Mouse (Mus musculus) fibroblast of lung, adult 2 months (primary cell): ENCODE results near the gene Vwa3b.
A peak's percentile ranks its signal among the peaks of the same experiment; 100 is the strongest.

Source experiments
- DNase-seq: peaks from one replicate; pipeline ENCODE4 v3.0.0-alpha.2; 2011; ENCODE audit warnings: low read depth

Gene Vwa3b

GRCm38 (mm10) chr1:37124696-37125349 lies 98.4 kb downstream of the Vwa3b start:
- DNase-seq = no peak

DNA sequence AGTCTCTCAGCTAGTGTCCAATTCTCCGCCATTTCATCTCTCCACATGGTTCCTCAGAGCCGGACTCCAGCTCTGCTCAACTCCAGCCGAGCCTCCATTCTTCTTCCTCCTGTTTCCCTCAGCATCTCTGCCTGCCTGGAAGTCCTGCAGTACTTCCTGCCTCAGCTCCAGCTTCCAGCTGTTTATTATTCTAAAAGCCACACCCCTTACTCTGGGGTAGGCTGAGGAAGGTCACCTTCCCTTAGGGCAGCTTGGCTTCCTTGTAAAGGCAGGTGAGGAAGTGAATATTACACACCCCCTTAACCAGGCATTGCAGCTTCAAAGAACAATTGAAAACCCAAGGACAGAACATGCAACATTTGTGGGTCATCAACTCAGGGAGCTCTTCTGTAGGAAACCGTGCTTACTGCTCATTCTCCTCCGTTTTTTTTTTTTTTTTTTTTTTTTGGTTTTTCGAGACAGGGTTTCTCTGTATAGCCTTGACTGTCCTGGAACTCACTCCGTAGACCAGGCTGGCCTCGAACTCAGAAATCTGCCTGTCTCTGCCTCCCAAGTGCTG lies 103.7 kb downstream of the Vwa3b start:
- no peak for DNase-seq

DNA sequence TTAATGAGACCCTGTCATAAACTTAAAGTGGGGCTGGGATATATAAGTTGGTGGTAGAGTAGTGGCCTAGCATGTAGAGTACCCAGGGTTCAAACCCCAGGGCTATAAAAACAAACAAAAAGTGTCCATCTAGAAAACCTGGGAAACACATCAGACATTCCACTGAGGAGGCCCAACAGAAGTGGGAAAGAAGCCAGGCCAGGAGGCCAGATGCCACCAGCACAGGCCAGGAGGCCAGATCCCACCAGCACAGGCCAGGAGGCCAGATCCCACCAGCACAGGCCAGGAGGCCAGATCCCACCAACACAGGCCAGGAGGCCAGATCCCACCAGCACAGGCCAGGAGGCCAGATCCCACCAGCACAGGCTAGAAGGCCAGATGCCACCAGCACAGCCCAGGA lies 104.8 kb downstream of the Vwa3b start:
- DNase-seq = no peak

- DNase-seq = no peak
These were observed 106.0 kb downstream of the Vwa3b start for GRCm38 (mm10) chr1:37132433-37132832.

DNA sequence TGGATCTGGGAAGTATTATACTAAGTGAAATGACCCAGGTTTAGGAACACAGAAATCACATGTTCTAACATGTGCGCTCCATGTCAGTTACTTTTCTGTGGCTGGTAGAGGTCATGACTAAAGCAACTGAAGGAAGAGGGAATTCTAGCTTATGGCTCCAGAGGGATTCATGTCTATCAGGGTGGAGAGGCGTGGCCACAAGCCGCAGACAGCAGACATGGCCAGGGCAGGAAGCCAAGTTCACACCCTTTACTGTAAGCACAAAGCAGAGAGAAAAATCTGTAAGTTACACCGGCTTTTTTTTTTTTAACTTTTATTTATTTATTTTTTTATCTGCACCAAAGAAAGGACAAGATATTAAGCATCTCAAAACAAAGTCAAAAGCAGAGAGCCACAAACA lies 119.6 kb downstream of the Vwa3b start:
- DNase-seq = no peak

DNA sequence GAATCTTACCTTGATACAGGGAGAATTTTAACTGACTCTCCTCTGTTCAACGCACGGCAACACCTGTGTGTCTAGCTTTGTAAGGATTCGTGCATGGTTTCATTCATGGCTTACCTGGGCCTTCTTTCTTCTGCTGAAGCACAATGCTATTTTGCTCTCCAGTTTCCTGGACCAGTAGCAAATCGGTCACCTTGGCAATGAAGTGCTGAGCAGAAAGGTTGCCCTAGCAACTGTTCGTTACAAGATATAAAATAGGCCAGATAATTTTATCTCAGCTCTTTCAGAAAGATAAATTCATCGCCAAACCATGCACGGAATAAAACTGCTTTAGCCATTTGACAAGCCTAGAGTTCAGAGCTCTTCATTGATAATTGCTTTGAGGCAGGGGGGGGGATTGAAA lies 123.5 kb downstream of the Vwa3b start:
- DNase-seq = no peak

GRCm38 (mm10) chr1:37151896-37152295 lies 125.5 kb downstream of the Vwa3b start:
- no peak for DNase-seq

- DNase-seq = no peak
These were observed 139.7 kb downstream of the Vwa3b start for GRCm38 (mm10) chr1:37166066-37166465.

GRCm38 (mm10) chr1:37167918-37168317 lies 141.5 kb downstream of the Vwa3b start:
- DNase-seq = no peak

DNA sequence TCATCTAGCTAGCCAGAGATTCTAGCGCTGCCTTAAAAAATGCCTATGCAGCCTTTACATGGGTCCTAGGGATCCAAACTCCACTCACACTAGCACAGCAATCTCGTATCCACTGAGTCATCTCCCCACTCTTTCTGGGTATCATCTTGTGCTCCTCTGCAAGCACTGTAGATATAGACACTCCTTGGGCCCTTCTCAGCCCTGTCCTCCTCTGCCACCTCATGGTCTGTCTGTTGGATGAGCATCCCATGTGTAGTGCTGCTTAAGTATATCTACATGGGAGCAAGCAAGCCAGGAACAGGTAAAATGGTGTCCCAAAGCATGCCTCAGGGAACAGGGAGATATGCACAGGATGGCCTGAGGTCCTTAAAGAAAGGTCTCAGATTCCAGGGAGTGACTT lies 151.5 kb downstream of the Vwa3b start:
- no peak for DNase-seq

DNA sequence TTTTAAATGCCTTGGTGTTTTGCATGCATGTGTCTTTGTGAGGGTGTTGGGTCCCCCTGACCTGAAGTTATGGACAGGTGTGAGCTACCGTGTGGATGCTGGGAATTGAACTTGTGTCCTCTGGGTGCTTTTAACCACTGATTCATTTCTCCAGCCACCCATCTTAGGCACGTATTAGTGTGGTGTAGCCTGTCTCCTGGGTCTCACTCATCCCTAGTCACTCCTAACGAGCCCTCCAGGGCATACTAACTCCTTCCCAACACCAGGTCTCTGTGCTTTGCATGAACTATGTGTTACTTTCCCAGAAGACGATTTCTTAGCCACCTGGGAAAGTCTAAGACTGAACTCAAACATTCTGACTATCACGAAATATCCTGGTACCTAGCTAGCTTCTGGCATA lies 153.5 kb downstream of the Vwa3b start:
- no peak for DNase-seq

GRCm38 (mm10) chr1:37187050-37187449 lies 160.7 kb downstream of the Vwa3b start:
- DNase-seq = no peak

DNA sequence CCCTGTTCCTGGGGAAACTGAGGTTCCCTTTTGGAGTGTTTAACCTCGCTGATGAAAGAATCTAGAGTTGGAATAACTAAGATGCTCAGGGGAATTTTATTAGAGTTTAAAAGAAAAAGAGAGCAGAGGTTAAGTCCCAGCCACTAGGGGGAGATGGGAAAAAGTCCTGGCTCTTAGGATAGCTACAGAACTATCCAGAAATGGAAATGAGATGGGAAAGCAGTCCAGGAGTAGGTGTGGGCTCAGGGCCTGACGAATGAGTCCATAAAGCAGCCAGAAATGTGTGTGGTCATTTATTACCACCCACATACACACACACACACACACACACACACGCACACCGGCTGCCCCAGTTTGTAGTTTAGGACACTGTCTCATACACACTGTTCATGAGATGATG lies 168.2 kb downstream of the Vwa3b start:
- DNase-seq = no peak

GRCm38 (mm10) chr1:37201406-37201805 lies 175.0 kb downstream of the Vwa3b start:
- no peak for DNase-seq

DNA sequence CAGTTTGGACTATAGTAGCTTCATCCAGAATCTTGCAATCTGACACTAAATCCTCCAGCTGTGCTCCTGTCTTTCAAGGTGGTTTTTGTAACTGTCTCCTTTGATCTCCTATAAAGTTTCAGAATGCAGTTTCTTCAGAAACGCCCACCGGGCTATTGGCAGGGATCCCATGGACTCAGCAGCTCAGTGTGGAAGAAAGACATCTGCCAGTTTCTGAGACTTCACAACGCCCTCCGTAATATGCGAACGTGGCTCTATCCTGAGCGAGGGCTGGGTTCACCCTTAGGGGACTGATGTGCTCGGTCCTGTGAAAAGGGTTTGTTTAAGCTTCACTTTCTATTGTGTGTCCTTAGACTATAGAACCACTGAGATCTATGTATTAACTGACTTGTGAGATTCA lies 181.3 kb downstream of the Vwa3b start:
- no peak for DNase-seq

DNA sequence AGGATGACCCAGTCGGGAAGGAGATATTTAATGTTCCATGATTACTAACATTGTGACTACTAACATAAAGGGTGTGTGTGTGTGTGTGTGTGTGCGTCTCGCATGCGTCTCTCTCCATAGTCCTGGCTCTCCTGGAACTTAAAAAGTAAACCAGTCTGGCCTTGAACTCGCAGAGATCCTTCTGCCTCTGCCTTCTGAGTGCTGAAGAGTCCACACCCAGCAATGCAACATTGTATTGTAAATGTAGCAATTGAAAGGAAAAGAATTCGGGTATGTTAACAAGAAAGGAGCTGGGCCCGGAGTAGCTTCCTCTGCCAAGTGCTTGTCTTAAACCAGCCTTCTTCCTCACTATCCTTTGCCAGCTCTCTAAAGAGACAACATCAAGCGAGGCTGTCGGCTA lies 186.0 kb downstream of the Vwa3b start:
- DNase-seq = no peak

- no peak for DNase-seq
These were observed 187.7 kb downstream of the Vwa3b start, which contains the start of gene Cnga3 for GRCm38 (mm10) chr1:37214144-37214543. TSS of gene Cnga3 (plus strand) at chr1:37214434.

GRCm38 (mm10) chr1:37218386-37218785 lies 192.0 kb downstream of the Vwa3b start:
- no peak for DNase-seq

- DNase-seq = no peak
These were observed 193.2 kb downstream of the Vwa3b start for GRCm38 (mm10) chr1:37219593-37219992.

- DNase-seq = no peak
These were observed 193.9 kb downstream of the Vwa3b start for GRCm38 (mm10) chr1:37220134-37220907.

DNA sequence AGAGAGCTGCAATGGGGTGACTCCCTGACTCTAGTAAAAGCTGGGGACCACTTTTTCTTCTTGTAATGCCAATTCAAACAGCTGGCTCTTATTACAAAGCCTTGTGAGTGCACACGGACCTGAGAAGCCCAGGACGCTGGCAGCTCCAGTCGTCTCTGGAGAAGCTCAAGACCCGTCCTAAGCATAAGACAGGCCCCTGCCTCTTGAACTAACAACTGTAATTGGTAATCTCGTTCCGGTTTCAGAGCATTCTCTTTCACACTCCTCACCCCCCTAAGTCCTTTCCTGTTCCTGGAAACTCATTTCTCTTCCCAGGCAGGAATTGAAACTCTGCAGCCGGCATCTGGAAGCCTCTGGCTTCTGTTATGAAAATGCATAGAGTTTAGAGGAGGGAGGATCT lies 195.6 kb downstream of the Vwa3b start:
- DNase-seq = no peak

GRCm38 (mm10) chr1:37230404-37230803 lies 204.0 kb downstream of the Vwa3b start:
- DNase-seq = no peak

- DNase-seq = peak; percentile 69
These were observed 204.9 kb downstream of the Vwa3b start for GRCm38 (mm10) chr1:37231295-37231701.
